Mouse (Mus musculus): ENCODE measurements around the gene Ints11. TPM values are rescaled to one million over a fixed set of nuclear protein-coding genes. Genes with fewer than 3 reads are reported as not detected.

Ints11 gene
- 10 to 100 TPM; 15.7 to 18.8 TPM for total RNA-seq (2021)

DNA sequence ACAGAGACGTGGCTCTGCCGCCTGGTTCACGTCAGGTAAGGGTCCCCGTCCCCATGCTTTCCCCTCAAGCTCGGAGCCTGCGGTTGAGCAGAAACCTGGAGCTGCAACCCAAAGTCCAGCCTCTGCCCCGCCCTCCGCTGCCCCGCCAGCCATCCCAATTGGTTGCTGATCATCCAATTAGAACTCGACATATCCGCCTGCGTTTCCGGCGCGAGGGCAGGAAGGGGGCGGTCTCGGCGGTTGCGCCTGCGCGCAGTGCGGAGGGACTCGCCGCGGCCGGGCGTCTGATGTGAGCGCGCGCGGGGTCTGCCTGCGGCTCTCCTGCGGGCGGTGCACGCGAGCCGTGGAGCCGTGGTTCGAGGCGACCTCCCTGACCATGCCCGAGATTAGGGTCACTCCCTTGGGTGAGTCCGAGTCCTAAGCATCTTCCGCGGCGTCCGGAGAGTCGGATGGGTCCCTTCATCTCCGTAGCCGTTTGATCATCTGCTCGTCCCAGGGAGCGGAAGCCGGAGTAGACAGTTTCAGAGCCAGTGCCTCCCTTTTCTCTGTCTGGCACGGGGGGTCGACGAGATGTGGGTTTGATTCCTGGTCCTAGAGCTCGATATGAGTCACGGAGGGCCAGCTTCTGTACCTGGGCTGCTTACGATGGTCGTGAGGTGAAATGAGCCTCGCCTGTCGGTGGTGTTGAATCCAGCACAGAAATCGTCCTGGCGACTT, at the start of gene Ints11, which contains the start of gene Cptp:
TSS of gene Ints11 (plus strand) at position 230 of the 717 bp plus-strand sequence.
TSS of gene Cptp (minus strand) at position 124 of the 717 bp plus-strand sequence.
- intact Hi-C loops (cut with DNase I): no loop called here
- DNase-seq: peak; percentile 96

DNA sequence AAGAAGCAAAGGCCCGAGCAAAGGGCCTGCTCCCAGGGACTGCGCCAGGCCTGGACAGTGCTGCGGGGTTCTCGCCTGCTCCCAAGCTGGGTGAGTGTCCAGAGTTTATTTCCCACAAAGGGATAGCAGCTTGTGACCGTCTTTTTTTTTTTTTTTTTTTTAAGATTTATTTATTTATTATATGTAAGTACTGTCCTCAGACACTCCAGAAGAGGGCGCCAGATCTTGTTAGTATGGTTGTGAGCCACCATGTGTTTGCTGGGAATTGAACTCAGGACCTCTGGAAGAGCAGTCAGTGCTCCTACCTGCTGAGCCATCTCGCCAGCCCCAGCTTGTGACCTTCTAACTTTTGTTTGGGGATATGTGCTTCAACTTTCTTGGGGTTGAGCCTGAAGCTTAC, 48.3 kb upstream of the Ints11 start:
- intact Hi-C loops (cut with DNase I): no loop called here
- no peak for DNase-seq

DNA sequence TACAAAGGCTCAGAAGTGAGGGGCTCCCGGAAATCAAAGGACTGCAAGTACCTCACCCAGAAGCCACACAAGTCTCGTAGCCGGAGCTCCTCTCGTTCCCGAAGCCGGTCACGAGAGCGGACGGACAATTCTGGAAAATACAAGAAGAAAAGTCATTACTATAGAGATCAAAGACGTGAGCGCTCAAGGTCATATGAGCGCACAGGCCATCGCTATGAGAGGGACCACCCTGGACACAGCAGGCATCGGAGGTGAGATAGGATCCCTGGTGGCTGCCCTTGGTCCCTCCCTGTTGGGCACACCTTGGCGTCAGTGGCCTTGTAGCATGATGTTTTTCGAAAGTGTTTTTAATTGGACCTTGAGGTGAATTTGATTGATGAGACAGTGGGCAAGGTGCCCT, 45.9 kb upstream of the Ints11 start:
- intact Hi-C loops (cut with DNase I): no loop called here
- no peak for DNase-seq

DNA sequence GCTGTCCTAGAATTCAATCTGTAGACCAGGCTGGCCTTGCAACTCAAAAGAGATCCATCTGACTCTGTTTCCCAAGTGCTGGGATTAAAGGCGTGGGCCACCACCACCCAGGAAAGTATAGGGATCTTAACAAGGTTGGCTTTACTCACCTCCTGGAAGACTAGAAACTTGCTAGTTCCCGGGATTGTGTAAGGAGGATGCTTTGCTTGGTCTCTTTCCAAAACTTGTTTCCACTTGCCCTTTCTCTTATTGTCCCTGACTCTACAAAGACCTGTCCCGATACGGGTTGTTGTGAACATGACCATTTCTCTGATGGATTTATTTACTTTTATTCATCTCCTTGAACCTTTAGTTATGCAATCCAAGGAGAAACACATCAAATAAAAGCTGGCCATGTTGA, 39.5 kb upstream of the Ints11 start:
- intact Hi-C loops (cut with DNase I): loop anchor here (1.0 to 10.0 kb wide), 3 partner anchors 16 to 275 kb away; partner anchors contain the start of genes 9430015G10Rik, Acap3 and Pusl1
- DNase-seq: no peak

DNA sequence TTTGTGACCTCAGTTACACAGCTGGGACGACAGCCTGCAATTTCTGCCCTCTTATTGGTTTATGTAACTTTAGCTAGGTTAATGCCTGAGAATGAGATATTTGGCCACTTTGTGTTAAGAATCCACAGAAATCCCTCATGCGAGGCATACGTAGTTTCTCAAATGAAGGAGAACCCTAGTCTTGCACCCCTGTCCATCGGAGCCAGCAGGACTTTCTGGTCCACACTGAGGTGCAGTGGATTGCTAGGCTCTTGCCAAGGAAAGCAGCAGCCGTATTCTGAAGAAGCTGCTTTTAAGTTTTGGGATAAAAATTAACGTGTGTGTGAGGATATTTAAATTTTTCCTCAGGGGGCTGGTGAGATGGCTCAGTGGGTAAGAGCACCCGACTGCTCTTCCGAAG, 38.8 kb upstream of the Ints11 start:
- no peak for DNase-seq
- intact Hi-C loops (cut with DNase I): loop anchor here (1.0 to 10.0 kb wide), 3 partner anchors 16 to 274 kb away; partner anchors contain the start of genes 9430015G10Rik, Acap3 and Pusl1

DNA sequence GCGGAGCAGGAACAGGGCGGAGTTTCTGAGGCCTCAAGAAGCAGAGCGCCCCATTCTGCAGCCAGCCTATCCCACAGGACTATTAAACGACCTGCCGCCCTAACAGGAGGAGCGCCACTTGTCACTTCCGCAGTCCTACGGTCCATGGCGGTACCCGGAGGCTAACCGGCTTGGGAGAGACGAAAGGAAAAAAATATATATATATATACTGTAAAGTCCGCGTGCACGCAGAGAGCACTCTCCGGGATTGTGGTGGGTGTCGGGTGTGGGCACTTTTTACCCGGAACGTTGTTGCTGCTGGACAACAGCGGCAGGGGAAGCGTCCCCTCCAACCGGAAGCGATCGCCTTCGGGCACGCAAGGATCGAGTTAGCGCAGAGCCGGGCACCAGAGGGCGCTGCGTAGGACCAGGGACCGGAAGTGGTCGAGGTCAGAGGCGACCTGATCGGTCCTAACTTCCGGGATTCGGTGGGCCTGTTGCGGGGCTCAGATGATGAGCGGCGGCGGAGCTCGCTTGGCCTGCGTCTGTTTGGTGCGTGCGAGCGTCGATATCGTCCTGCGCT, 38.1 kb upstream of the Ints11 start, which contains the start of gene Aurkaip1:
TSS of gene Aurkaip1 (plus strand) at position 68 of the 562 bp plus-strand sequence.
- intact Hi-C loops (cut with DNase I): loop anchor here (5.0 to 10.0 kb wide), 2 partner anchors 61 to 274 kb away; partner anchors contain the start of genes 9430015G10Rik, Acap3 and Pusl1
- DNase-seq: peak; percentile 94 to 96

DNA sequence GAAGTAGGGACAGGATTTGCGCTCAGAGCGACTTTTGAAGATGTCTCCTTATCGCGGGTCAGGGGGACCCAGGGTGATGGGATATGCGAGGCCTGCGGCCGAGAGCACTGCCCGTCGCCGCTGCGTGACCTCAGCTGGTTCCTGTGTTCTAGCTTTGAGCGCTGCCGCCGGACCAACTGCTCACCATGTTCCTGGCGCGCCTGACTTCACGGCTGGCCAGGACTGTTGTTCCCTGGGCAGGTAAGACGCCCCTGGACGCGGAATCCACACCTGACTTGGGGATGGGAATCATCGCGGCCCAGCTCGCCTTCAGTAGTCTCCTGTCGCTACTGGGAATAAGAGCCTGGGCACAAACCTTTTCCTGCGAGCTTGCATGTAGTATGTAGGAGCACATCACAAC, 37.5 kb upstream of the Ints11 start:
- DNase-seq: no peak
- intact Hi-C loops (cut with DNase I): loop anchor here (1.0 to 10.0 kb wide), 4 partner anchors 15 to 273 kb away; partner anchors contain the start of genes 9430015G10Rik, Acap3, Dvl1 and Pusl1

DNA sequence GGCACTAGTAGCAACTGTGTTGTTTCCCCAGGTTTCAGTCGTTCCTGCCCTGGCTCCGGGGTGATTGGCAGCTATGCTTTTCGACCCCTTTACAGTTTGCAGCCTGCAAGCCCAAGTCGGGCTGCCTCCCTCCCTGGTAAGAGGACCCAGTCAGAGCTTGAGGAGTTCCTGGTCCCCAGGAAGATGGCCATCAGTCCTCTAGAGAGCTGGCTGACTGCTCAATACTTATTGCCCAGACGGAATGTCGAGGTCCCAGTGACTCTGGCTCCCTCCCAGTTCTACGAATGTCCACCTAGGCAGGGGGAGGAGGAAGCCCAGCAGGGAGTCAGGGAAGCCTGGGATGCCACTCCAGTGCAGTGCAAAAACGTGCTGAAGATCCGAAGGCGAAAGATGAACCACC, 37.0 kb upstream of the Ints11 start:
- intact Hi-C loops (cut with DNase I): loop anchor here (1.0 to 10.0 kb wide), 4 partner anchors 15 to 272 kb away; partner anchors contain the start of genes 9430015G10Rik, Acap3, Dvl1 and Pusl1
- no peak for DNase-seq

DNA sequence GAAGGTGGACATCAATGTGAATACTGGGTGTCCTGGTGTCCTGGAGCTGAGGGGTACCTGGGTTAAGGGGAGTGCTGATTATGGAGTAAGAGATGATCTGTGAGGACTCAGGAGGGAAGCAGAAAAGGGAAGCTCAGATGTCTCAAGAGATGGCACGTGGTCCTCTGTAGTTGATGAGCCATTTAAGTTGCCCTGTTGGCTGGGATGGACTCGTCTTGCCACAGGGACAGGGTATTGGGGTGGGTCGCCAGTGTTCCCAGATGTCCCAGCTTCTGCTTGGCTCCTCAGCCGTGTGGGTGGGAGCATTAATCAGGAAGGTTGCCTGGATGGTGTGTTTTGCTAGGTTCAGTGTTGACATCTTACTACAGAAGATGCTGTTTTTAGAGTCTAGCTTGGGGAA, 36.1 kb upstream of the Ints11 start:
- intact Hi-C loops (cut with DNase I): loop anchor here (2.0 to 10.0 kb wide), 3 partner anchors 59 to 272 kb away; partner anchors contain the start of genes 9430015G10Rik, Acap3, Pusl1 and Ube2j2
- no peak for DNase-seq

DNA sequence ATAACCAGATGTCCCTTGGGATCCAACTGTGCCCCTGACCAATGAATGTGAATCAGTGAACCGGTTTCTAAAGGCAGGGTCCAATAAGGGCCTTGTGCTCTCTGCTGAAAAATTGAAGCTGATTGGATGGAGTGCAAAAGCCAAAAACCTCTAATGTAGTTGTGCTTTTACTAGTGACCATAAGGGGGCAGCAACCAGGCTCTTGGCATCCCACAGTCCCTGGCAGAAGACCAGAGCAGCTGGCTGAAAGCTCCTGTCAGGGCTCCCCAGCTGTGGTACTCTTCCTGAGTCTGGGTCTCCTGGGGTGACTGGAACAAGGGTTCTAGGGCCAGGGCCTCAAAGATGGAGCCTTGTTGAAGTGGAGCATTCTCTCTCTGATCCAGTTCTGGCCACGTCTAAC, 35.5 kb upstream of the Ints11 start:
- intact Hi-C loops (cut with DNase I): loop anchor here (2.0 to 10.0 kb wide), 3 partner anchors 58 to 271 kb away; partner anchors contain the start of genes 9430015G10Rik, Acap3, Pusl1 and Ube2j2
- DNase-seq: peak; percentile 82 to 88

DNA sequence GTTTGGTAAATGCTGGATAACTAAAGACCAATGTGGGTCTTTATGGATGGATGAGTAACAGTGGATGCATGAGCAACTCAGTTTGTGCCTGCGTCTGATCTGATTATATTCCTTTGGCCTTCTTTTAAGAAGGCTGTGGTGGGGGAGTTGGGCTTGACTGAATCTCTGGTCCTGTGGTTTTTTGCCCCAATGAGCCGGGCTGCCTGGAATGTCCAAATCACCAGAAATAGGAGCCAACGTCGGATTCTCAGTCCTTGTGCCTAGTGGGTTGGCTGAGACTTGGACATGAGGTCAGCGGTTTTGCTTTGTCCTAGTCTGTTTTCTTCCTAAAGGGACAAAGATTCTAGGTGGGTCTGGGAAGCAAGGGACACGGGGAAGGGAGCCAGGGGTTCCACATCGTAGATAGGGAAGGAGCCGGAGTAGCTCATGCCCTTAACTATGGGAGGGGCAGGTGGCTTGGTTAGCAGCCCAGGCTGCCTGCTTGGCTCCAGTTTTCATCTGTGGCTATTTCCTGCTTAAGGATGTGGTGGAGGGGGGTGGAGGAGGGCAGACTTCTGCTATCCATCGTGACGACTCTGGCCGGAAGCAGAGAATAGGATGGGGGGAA, 31.8 kb upstream of the Ints11 start:
- DNase-seq: peak; percentile 59 to 62
- intact Hi-C loops (cut with DNase I): loop anchor here (10.0 kb wide), 1 partner anchor 267 kb away; the partner anchor contains the start of gene 9430015G10Rik

DNA sequence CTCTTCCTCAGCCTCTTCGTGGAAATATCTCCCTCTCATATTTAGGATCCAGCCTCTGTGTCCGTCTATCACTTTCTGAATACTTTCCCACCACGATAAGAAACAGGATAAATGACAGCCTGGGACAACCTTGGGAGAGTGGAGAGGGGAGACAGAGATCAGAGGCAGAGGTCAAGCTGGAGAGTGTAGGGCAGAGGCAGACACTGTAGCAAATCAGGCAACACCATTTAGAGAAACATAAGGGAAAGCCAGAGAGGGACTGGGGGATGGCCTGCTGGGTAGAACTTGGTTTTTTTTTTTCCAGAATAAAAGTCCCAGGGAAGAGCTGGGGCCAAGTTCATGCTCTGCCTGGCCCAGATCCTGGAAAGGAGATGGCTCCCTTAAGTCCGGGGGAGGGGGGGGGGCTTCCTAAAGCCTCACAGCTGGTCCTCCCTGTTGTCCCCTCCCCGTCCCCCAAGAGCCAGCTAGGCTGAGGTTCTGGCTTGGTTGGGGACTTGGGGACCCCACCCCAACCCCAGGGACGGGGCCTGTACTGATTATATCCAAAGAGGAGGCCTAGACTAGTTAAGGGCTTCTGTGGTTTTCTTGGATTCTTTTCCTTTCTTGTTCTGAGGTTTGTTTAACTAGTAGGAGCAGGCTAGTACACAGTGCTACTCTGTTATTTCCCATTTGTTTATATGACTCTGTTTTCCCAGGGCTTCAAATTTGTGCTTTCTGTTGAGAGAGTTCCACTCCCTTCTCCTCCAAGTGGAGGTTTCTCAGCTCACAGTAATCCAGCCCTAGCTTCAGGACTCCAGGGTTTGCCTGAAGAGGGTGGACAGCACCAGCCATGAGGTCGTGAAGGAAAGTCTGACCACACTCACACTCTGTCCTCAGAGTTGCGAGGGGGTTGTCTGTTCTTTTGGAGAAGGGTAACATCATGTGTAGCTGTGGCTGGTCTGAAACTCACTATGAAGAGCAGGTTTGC, 30.9 kb upstream of the Ints11 start:
- DNase-seq: peak; percentile 54 to 59
- intact Hi-C loops (cut with DNase I): loop anchor here (10.0 kb wide), 1 partner anchor 266 kb away; the partner anchor contains the start of gene 9430015G10Rik

DNA sequence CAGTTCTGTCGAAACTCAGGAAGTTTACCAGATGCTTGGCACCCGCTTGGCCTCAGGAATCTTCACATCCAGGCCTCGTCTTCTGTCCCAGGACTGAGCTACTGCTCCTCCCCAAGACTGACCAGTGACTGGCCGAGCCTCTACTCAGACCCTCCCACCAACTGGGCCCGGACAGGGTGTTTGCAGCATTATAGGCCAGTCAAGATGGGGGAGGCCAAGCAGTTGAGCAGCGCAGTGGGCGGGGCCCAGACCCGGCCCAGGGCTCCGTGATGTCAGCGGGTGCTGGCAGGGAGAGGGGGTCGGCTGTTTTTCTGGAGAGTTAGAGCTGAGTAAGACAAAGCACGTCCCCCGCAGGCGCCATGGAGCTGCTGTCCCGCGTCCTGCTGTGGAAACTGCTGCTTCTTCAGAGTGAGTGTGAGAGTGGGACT, 29.8 kb upstream of the Ints11 start, which contains the start of gene Mxra8:
TSS of gene Mxra8 (plus strand) at position 198 of the 428 bp plus-strand sequence.
- intact Hi-C loops (cut with DNase I): loop anchor here (10.0 kb wide), 1 partner anchor 265 kb away; the partner anchor contains the start of gene 9430015G10Rik
- peak; percentile 84 to 86 for DNase-seq

DNA sequence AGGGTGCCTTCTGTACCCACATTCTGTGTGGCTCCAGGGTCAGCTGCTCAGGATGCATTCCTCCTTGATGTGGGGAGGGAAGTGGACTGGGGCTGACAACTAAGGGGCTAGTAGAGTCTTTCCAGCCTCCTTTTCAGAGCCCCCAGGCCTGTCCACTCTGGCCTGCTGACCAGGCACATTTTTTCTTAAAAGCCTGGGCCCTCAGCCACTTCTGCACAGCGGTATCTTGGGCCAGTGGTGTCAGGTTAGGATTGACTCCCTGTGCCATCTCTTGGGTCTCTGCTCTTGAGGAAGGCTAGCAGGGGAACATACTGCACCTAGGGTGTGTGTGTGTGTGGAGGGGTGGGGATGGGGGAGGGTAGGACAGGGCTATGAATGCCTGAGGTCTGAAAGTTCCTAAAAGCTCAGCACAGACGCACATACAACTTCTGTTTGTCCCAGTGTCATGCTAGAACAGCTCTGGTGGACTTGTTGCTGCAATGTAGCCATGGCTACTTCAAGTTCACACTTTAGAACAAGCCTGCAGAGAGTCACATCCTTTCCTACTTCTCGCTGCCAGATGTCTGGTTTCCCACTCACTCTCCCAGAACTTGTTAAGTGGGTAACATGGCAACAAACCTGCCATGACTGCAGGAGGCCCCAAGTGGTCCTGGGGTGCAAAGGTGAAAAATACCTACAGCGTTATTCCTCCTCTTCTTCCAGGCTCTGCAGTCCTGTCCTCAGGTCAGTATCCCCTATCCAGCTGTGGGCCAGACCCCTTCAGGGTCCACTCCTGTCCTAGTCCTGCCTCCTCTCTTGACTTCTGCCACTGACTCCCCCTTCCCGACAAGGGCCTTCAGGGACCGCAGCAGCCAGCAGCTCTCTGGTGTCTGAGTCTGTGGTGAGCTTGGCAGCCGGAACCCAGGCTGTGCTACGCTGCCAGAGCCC, 29.0 kb upstream of the Ints11 start:
- DNase-seq: no peak
- intact Hi-C loops (cut with DNase I): no loop called here

DNA sequence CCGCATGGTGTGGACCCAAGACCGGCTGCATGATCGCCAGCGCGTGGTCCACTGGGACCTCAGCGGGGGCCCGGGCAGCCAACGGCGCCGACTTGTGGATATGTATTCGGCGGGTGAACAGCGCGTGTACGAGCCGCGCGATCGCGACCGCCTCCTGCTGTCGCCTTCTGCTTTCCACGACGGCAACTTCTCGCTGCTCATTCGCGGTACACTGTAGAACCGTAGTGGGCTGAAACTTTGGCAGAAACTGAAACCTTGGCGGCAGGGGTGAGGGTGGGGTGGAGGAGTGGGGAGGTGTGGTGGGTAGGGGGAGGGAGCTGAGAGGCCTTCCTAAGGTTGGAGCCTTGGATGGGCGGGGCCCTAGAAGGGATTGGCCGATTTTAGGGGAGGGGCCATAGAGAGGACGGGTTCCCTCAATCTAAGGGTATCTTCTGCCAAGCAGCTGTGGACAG, 28.3 kb upstream of the Ints11 start:
- intact Hi-C loops (cut with DNase I): no loop called here
- DNase-seq: peak; percentile 63 to 74

DNA sequence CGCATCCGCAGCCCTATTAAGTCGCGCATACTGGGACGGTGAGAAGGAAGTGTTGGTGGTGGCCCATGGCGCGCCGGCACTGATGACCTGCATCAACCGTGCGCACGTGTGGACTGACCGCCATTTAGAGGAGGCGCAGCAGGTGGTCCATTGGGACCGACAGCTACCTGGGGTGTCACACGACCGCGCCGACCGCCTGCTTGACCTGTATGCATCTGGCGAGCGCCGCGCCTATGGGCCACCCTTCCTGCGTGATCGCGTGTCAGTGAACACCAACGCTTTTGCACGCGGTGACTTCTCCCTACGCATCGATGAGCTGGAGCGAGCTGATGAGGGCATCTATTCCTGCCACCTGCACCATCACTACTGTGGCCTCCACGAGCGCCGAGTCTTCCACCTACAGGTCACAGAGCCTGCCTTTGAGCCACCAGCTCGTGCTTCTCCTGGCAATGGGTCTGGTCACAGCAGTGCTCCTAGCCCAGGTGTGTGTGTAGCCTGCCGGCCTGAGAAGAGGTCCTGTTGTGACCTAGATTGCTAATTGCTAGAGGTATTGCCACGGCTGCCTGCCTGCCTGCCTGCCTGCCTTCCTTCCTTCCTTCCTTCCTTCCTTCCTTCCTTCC, 27.6 kb upstream of the Ints11 start:
- DNase-seq: no peak
- intact Hi-C loops (cut with DNase I): no loop called here

DNA sequence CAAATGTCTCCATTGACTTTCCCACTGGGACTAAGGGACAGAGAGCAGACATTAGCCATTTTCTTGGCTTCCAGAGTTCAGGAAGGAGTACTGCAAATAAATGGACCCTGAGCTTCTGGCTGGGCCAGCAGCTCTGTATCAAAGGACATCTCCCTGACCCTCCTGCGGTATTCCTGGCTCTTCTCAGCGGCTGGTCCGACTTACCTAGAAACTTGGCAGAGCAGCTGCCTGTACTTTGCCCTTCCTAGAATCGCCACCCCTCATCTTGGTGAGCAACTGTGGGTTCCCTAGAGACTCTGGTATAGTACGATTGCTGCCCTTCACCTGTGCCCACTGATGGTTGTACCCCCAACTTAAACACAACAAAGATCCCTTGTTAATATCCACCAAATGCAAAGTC, 26.1 kb upstream of the Ints11 start:
- DNase-seq: no peak
- intact Hi-C loops (cut with DNase I): no loop called here
